Mouse (Mus musculus) layer of hippocampus, adult 9-11 months (tissue): ENCODE measurements around the gene Rhoc.

Experiments
- DNase-seq: peaks from one replicate; pipeline ENCODE4 v3.0.0; 2022

Gene Rhoc

GRCm38 (mm10) chr3:104817991-104818748 lies 30.0 kb downstream of the Rhoc start, which contains the start of gene Mov10:
Mov10 (minus strand) TSS chr3:104818563.
- peak; percentile 41 for DNase-seq

GRCm38 (mm10) chr3:104818749-104819134 lies 30.6 kb downstream of the Rhoc start:
- no peak for DNase-seq

GRCm38 (mm10) chr3:104820426-104820825 lies 32.3 kb downstream of the Rhoc start:
- DNase-seq: no peak

GRCm38 (mm10) chr3:104822413-104822812 lies 34.2 kb downstream of the Rhoc start:
- no peak for DNase-seq

- DNase-seq: no peak
Observed at GRCm38 (mm10) chr3:104835797-104836196, 47.6 kb downstream of the Rhoc start.

GRCm38 (mm10) chr3:104841049-104841448 lies 52.9 kb downstream of the Rhoc start:
- no peak for DNase-seq
